Mouse (Mus musculus) ES-Bruce4 (cell line): ENCODE measurements at regions not wholly inside any gene's neighbourhood (a gene's known extent, or its start where the extent isn't known, plus 50 kb on each side); places are given as distances from the start of the nearest gene placed in this dataset.

Experiments
- CTCF ChIP-seq: IDR thresholded peaks from one replicate; pipeline ENCODE4 v1.8.1; 2011; ENCODE audit warnings: low read depth, low read length
- EP300 ChIP-seq: IDR thresholded peaks from 2 replicates; pipeline ENCODE4 v1.6.1; 2011; ENCODE audit warnings: low read depth, low read length; ENCODE audit not compliant: insufficient read depth

GRCm38 (mm10) chr9:41273171-41273781 lies 111.8 kb upstream of the Ubash3b start:
- TF ChIP-seq EP300 (no peak), CTCF (no peak)
